ENCODE assay signal across 8 mouse cellular contexts in the genomic region with DNA sequence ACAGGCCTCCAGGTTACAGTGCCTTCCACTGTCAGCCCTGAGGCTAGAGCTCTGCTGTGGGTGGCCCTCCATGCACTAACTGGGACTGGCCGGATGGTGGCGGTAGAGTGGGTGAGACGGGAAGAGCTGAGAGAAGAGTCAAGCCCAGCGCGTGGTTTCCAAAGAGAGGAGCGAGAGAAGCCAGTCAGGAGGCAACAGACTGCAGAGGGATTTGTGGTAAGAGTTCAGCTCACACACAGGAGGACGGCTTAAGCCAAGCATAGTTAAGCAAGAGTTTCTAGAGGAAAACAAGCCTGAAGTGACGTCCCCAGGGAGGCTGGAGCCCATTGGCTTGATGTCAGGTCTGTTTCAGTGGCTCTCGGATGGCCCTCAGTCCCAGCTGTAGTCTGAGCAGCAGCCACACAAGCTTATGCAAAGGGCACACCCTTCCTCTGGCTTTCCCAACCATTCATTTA.
DNase-seq lines count a peak whose midpoint lies in the region; ATAC-seq and TF ChIP-seq lines count a peak whose summit lies in the region.

No protein-coding gene starts in this region.

- H3K27ac ChIP-seq in heart, embryonic 12.5 days (ENCODE audit: poor library complexity, severe bottlenecking), result no peak overlapping the region
- H3K27ac ChIP-seq in kidney, embryonic 16.5 days (ENCODE audit: low read length), result no peak overlapping the region

- TF ChIP-seq CTCF in C2C12 (IDR thresholded peaks at IDR 0.05; ENCODE audit: control insufficient read depth, insufficient read depth, insufficient read length), result peak; percentile 80

- peak; percentile 75 for ATAC-seq in erythroblast, adult 5-6 weeks (replicated peaks; ENCODE audit: low FRiP score, poor library complexity, severe bottlenecking)
- peak; percentile 71 for ATAC-seq in heart, embryonic 12.5 days (ENCODE audit: insufficient number of reproducible peaks, low FRiP score)
- peak; percentile 65 for ATAC-seq in kidney, embryonic 16.5 days (ENCODE audit: low FRiP score, low TSS enrichment)
- ATAC-seq in monocyte, adult 5-6 weeks (replicated peaks; ENCODE audit: insufficient number of reproducible peaks, low FRiP score, low TSS enrichment, poor library complexity, severe bottlenecking), result peak; percentile 76

- H3K4me2 ChIP-seq in heart, embryonic 12.5 days, result peak overlapping the region; percentile 54
- H3K4me2 ChIP-seq in kidney, embryonic 16.5 days (replicated peaks; ENCODE audit: low read depth, low read length), result peak overlapping the region; percentile 42

- no peaks in the 10 kb centered on the region for H3K36me3 ChIP-seq in C2C12 (ENCODE audit: control insufficient read depth, insufficient read depth)
- no peaks in the 10 kb centered on the region for H3K36me3 ChIP-seq in heart, embryonic 12.5 days
- no peaks in the 10 kb centered on the region for H3K36me3 ChIP-seq in kidney, embryonic 16.5 days (ENCODE audit: insufficient read depth, low read length)

- no peaks in the 10 kb centered on the region for H3K79me3 ChIP-seq in C2C12 (ENCODE audit: low read depth)

- H3K27me3 ChIP-seq in C2C12 (ENCODE audit: control insufficient read depth, insufficient read depth, insufficient read length), result no peaks in the 10 kb centered on the region
- H3K27me3 ChIP-seq in heart, embryonic 12.5 days (replicated peaks), result 0 out of 2 replicates have a peak, but pooled peaks cover 2% of the 10 kb centered on the region
- H3K27me3 ChIP-seq in kidney, embryonic 16.5 days (ENCODE audit: insufficient read depth, low read length), result no peaks in the 10 kb centered on the region

- H3K79me2 ChIP-seq in C2C12 (ENCODE audit: control insufficient read depth, insufficient read depth), result no peaks in the 10 kb centered on the region

- no peaks in the 10 kb centered on the region for H3K9me3 ChIP-seq in heart, embryonic 12.5 days (replicated peaks)
- no peaks in the 10 kb centered on the region for H3K9me3 ChIP-seq in kidney, embryonic 16.5 days (ENCODE audit: low read length)

- no peak overlapping the region for H3K9ac ChIP-seq in heart, embryonic 12.5 days
- H3K9ac ChIP-seq in kidney, embryonic 16.5 days (replicated peaks; ENCODE audit: low read length), result no peak overlapping the region; the same call in 1 of the 2 replicates

- no peak overlapping the region for H3ac ChIP-seq in C2C12 (ENCODE audit: control insufficient read depth, insufficient read length, low read depth)

- peaks cover 47% of the 10 kb centered on the region for H3K4me1 ChIP-seq in heart, embryonic 12.5 days (replicated peaks)
- H3K4me1 ChIP-seq in kidney, embryonic 16.5 days (ENCODE audit: insufficient read depth, low read length), result peaks cover 25% of the 10 kb centered on the region

- peak; percentile 93 for DNase-seq in brain, adult 2 months (ENCODE audit: low read depth, low spot score)
- DNase-seq in liver, result peak; percentile 85
- peak; percentile 74 to 79 for DNase-seq in spleen, postnatal 36 days (ENCODE audit: low spot score in 2 of 2)

- WGBS in heart, embryonic 12.5 days, result 2% methylated on average over 9 of the region's 9 CpGs
- WGBS in kidney, embryonic 16.5 days, result 5% methylated on average over 9 of the region's 9 CpGs

- no peak overlapping the region for H3K4me3 ChIP-seq in C2C12 (ENCODE audit: insufficient read depth, poor library complexity, severe bottlenecking)
- H3K4me3 ChIP-seq in heart, embryonic 12.5 days, result no peak overlapping the region
- H3K4me3 ChIP-seq in kidney, embryonic 16.5 days (ENCODE audit: low read length), result 0 out of 2 replicates have a peak overlapping the region, but pooled peaks have one; percentile 11

TF ChIP-seq in C2C12, 6 proteins besides CTCF, POLR2A, EP300 and RAD21:
- peak; percentile 52 for TF ChIP-seq MAX (IDR thresholded peaks at IDR 0.05)
- no peak for TF ChIP-seq MYOG (IDR thresholded peaks at IDR 0.05; ENCODE audit: control insufficient read depth, extremely low read depth, insufficient read length)
